In genomic region chr9:105737448-105737847, GRCm38 (mm10) we compare ENCODE assay signal across 10 mouse cellular contexts.
DNase-seq lines count a peak whose midpoint lies in the region; ATAC-seq and TF ChIP-seq lines count a peak whose summit lies in the region.
"Had no signal": no experiment of that assay in that cellular context is flagged by ENCODE, and none has a peak within 500 bp of the region (broad histone marks: within the 10 kb centered on the region; RNA-seq: fewer than 3 reads in every experiment).

No protein-coding gene starts in this region.

- intact Hi-C loops in heart, postnatal 14 days (cut with DNase I): no loop called here

- H3K4me3 ChIP-seq in forebrain, postnatal 0 days (ENCODE audit: low read depth, low read length): no peak overlapping the region
- no peak overlapping the region for H3K4me3 ChIP-seq in forebrain, embryonic 12.5 days (replicated peaks)
- no peak overlapping the region for H3K4me3 ChIP-seq in midbrain, embryonic 14.5 days (replicated peaks; ENCODE audit: low read depth, low read length)
- no peak overlapping the region for H3K4me3 ChIP-seq in midbrain, embryonic 13.5 days (replicated peaks)
- H3K4me3 ChIP-seq in hindbrain, embryonic 11.5 days (ENCODE audit: low read depth, low read length): no peak overlapping the region
- H3K4me3 ChIP-seq: myocyte had no signal

- TF ChIP-seq CTCF in forebrain, postnatal 0 days (IDR thresholded peaks at IDR 0.05; ENCODE audit: low read depth): peak; percentile 56

- peak; percentile 65 for DNase-seq in forebrain, postnatal 0 days
- DNase-seq in midbrain, embryonic 14.5 days: peak; percentile 11
- peak; percentile 39 to 44 for DNase-seq in heart, postnatal 14 days
- DNase-seq in skeletal muscle tissue, adult 2 months (ENCODE audit: low read depth, low spot score): peak; percentile 57
- DNase-seq in right cerebral cortex, postnatal 14 days: no peak
- DNase-seq in hindbrain, embryonic 11.5 days (ENCODE audit: low spot score): no peak
- DNase-seq: thymus, postnatal 36 days had no signal

- no peaks in the 10 kb centered on the region for H3K9me3 ChIP-seq in forebrain, postnatal 0 days (ENCODE audit: low read length)
- H3K9me3 ChIP-seq in forebrain, embryonic 12.5 days: no peaks in the 10 kb centered on the region
- no peaks in the 10 kb centered on the region for H3K9me3 ChIP-seq in midbrain, embryonic 14.5 days (ENCODE audit: control insufficient read depth, low read length)
- H3K9me3 ChIP-seq in midbrain, embryonic 13.5 days: no peaks in the 10 kb centered on the region
- H3K9me3 ChIP-seq in hindbrain, embryonic 11.5 days (ENCODE audit: control insufficient read depth, low read length): no peaks in the 10 kb centered on the region

- peak; percentile 89 for ATAC-seq in forebrain, postnatal 0 days
- no peak for ATAC-seq in forebrain, embryonic 12.5 days (ENCODE audit: low FRiP score)
- no peak for ATAC-seq in midbrain, embryonic 14.5 days (ENCODE audit: low FRiP score, low TSS enrichment)
- ATAC-seq in midbrain, embryonic 13.5 days: no peak
- no peak for ATAC-seq in hindbrain, embryonic 11.5 days (ENCODE audit: low FRiP score)

- no peaks in the 10 kb centered on the region for H3K36me3 ChIP-seq in forebrain, postnatal 0 days (ENCODE audit: insufficient read depth)
- H3K36me3 ChIP-seq in forebrain, embryonic 12.5 days (replicated peaks): no peaks in the 10 kb centered on the region
- H3K36me3 ChIP-seq in midbrain, embryonic 14.5 days (ENCODE audit: control insufficient read depth, insufficient read depth, low read length): no peaks in the 10 kb centered on the region
- H3K36me3 ChIP-seq in midbrain, embryonic 13.5 days: no peaks in the 10 kb centered on the region
- H3K36me3 ChIP-seq in hindbrain, embryonic 11.5 days (ENCODE audit: control insufficient read depth, insufficient read depth, low read length): no peaks in the 10 kb centered on the region

- H3K9ac ChIP-seq in forebrain, postnatal 0 days: no peak overlapping the region
- H3K9ac ChIP-seq in forebrain, embryonic 12.5 days: no peak overlapping the region
- no peak overlapping the region for H3K9ac ChIP-seq in midbrain, embryonic 14.5 days (replicated peaks; ENCODE audit: low read length)
- no peak overlapping the region for H3K9ac ChIP-seq in midbrain, embryonic 13.5 days (replicated peaks)
- H3K9ac ChIP-seq in hindbrain, embryonic 11.5 days (ENCODE audit: low read depth, low read length): no peak overlapping the region

- H3K4me1 ChIP-seq in forebrain, postnatal 0 days (ENCODE audit: insufficient read depth): no peaks in the 10 kb centered on the region; the same call in 1 of the 2 replicates
- H3K4me1 ChIP-seq in forebrain, embryonic 12.5 days: peaks cover 3% of the 10 kb centered on the region; the same call in 1 of the 2 replicates
- H3K4me1 ChIP-seq in midbrain, embryonic 14.5 days (ENCODE audit: control insufficient read depth, insufficient read depth, low read length): no peaks in the 10 kb centered on the region
- 0 out of 2 replicates have a peak, but pooled peaks cover 3% of the 10 kb centered on the region for H3K4me1 ChIP-seq in midbrain, embryonic 13.5 days (replicated peaks)
- H3K4me1 ChIP-seq in hindbrain, embryonic 11.5 days (replicated peaks; ENCODE audit: control insufficient read depth, insufficient read depth, low read length): no peaks in the 10 kb centered on the region

- no peak overlapping the region for H3K27ac ChIP-seq in forebrain, postnatal 0 days (ENCODE audit: low read depth, low read length)
- H3K27ac ChIP-seq in forebrain, embryonic 12.5 days: no peak overlapping the region
- H3K27ac ChIP-seq in midbrain, embryonic 14.5 days (replicated peaks; ENCODE audit: low read depth, low read length): no peak overlapping the region
- H3K27ac ChIP-seq in midbrain, embryonic 13.5 days: no peak overlapping the region
- H3K27ac ChIP-seq in hindbrain, embryonic 11.5 days (ENCODE audit: low read depth, low read length): no peak overlapping the region

- H3K4me2 ChIP-seq in forebrain, postnatal 0 days (ENCODE audit: low read depth): no peak overlapping the region
- H3K4me2 ChIP-seq in forebrain, embryonic 12.5 days: no peak overlapping the region
- H3K4me2 ChIP-seq in midbrain, embryonic 14.5 days (ENCODE audit: low read length): no peak overlapping the region
- H3K4me2 ChIP-seq in midbrain, embryonic 13.5 days (replicated peaks): no peak overlapping the region
- H3K4me2 ChIP-seq in hindbrain, embryonic 11.5 days (replicated peaks; ENCODE audit: low read depth, low read length): no peak overlapping the region

- no peaks in the 10 kb centered on the region for H3K27me3 ChIP-seq in forebrain, postnatal 0 days (ENCODE audit: insufficient read depth, low read length)
- no peaks in the 10 kb centered on the region for H3K27me3 ChIP-seq in forebrain, embryonic 12.5 days
- H3K27me3 ChIP-seq in midbrain, embryonic 14.5 days (ENCODE audit: control insufficient read depth, insufficient read depth, low read length): no peaks in the 10 kb centered on the region
- no peaks in the 10 kb centered on the region for H3K27me3 ChIP-seq in midbrain, embryonic 13.5 days
- no peaks in the 10 kb centered on the region for H3K27me3 ChIP-seq in hindbrain, embryonic 11.5 days (ENCODE audit: control insufficient read depth, insufficient read depth, low read length)

- WGBS in forebrain, postnatal 0 days: 31% methylated on average over 8 of the region's 8 CpGs
- WGBS in forebrain, embryonic 12.5 days: 55% methylated on average over 8 of the region's 8 CpGs
- WGBS in midbrain, embryonic 14.5 days: 47% methylated on average over 8 of the region's 8 CpGs
- 61% methylated on average over 8 of the region's 8 CpGs for WGBS in midbrain, embryonic 13.5 days
- WGBS in hindbrain, embryonic 11.5 days: 59% methylated on average over 8 of the region's 8 CpGs

Comparison
In these comparisons a context has a peak if more than half of its experiments do, and no peak if none do; other contexts are left out.
1. DNase-seq: peak in forebrain, postnatal 0 days (single experiment), midbrain, embryonic 14.5 days (single experiment), heart, postnatal 14 days (2 of 2) and skeletal muscle tissue, adult 2 months (single experiment); none in right cerebral cortex, postnatal 14 days (single experiment) and hindbrain, embryonic 11.5 days (single experiment).